Mouse (Mus musculus) cerebellum, postnatal 36 days (tissue): ENCODE measurements around the gene Nbea.
A peak's percentile ranks its signal among the peaks of the same experiment; 100 is the strongest.
"Not testable (repeated sequence)": the region's sequence is repeated elsewhere in the genome, so short reads cannot be mapped to it uniquely, and the experiment has no call there.

Source experiments
- DNase-seq, 2 experiments: peaks; one replicate each; pipeline ENCODE4 v3.0.0; 2021 to 2022; ENCODE audit warnings: mixed read lengths in 2 of 2

Gene Nbea

GRCm38 (mm10) chr3:55652321-55652720 lies 531.2 kb downstream of the Nbea start:
- peak; percentile 36 to 39 for DNase-seq

- DNase-seq: no peak
Measured at GRCm38 (mm10) chr3:55651877-55652276, 531.6 kb downstream of the Nbea start.

GRCm38 (mm10) chr3:55649541-55649940 lies 534.0 kb downstream of the Nbea start:
- DNase-seq: no peak

- DNase-seq: peak in 1 of 2 experiments; percentile 20
Measured at GRCm38 (mm10) chr3:55648299-55648698, 535.2 kb downstream of the Nbea start.

GRCm38 (mm10) chr3:55647176-55647575 lies 536.3 kb downstream of the Nbea start:
- DNase-seq: peak in 1 of 2 experiments; percentile 35

GRCm38 (mm10) chr3:55646437-55646836 lies 537.1 kb downstream of the Nbea start:
- DNase-seq: no peak

GRCm38 (mm10) chr3:55644035-55644618 lies 539.4 kb downstream of the Nbea start:
- peak; percentile 65 to 66 for DNase-seq

GRCm38 (mm10) chr3:55637660-55638059 lies 545.8 kb downstream of the Nbea start:
- DNase-seq: no peak

- DNase-seq: no peak
Measured at GRCm38 (mm10) chr3:55635542-55636172, 547.8 kb downstream of the Nbea start.

GRCm38 (mm10) chr3:55627054-55627453 lies 556.4 kb downstream of the Nbea start:
- DNase-seq: no peak

- DNase-seq: not testable (repeated sequence)
Measured at GRCm38 (mm10) chr3:55621958-55622357, 561.5 kb downstream of the Nbea start.

GRCm38 (mm10) chr3:55618396-55618795 lies 565.1 kb downstream of the Nbea start:
- DNase-seq: no peak

- DNase-seq: no peak
Measured at GRCm38 (mm10) chr3:55612459-55613115, 570.9 kb downstream of the Nbea start.

GRCm38 (mm10) chr3:55612023-55612422 lies 571.5 kb downstream of the Nbea start:
- DNase-seq: no peak

- no peak for DNase-seq
Measured at GRCm38 (mm10) chr3:55610191-55610590, 573.3 kb downstream of the Nbea start.

GRCm38 (mm10) chr3:55600286-55600685 lies 583.2 kb downstream of the Nbea start:
- DNase-seq: peak; percentile 51 to 54

GRCm38 (mm10) chr3:55599366-55600085 lies 584.0 kb downstream of the Nbea start:
- no peak for DNase-seq

GRCm38 (mm10) chr3:55598681-55599080 lies 584.8 kb downstream of the Nbea start:
- DNase-seq: no peak

- no peak for DNase-seq
Measured at GRCm38 (mm10) chr3:55593312-55593711, 590.2 kb downstream of the Nbea start.

- DNase-seq: no peak
Measured at GRCm38 (mm10) chr3:55590727-55591126, 592.8 kb downstream of the Nbea start.

- peak; percentile 48 to 69 for DNase-seq
Measured at GRCm38 (mm10) chr3:55590291-55590690, 593.2 kb downstream of the Nbea start.

- no peak for DNase-seq
Measured at GRCm38 (mm10) chr3:55589402-55589944, 594.0 kb downstream of the Nbea start.
